Mouse (Mus musculus) erythroblast, embryonic 14.5 days (primary cell): Measurements from ENCODE around the gene Tmem97. TPM values are rescaled to one million over a fixed set of nuclear protein-coding genes. Genes with fewer than 3 reads are reported as not detected.

Experiments
- H3K27me3 ChIP-seq: 2 replicates; pipeline ENCODE4 v1.6.1; 2012; ENCODE audit warnings: inconsistent platforms; ENCODE audit not compliant: control insufficient read depth
- H3K36me3 ChIP-seq: 2 replicates; pipeline ENCODE4 v1.6.1; 2012; ENCODE audit warnings: mild to moderate bottlenecking, inconsistent platforms; ENCODE audit not compliant: control insufficient read depth
- H3K4me1 ChIP-seq: 2 replicates; pipeline ENCODE4 v1.6.1; 2012; ENCODE audit warnings: inconsistent platforms; ENCODE audit not compliant: control insufficient read depth
- H3K4me3 ChIP-seq: replicated peaks from 2 replicates; pipeline ENCODE3; 2012; ENCODE audit warnings: moderate library complexity, mild to moderate bottlenecking, inconsistent platforms
- H3K9me3 ChIP-seq: 2 replicates; pipeline ENCODE4 v1.6.1; 2012; ENCODE audit warnings: low read length, inconsistent platforms, mixed read lengths; ENCODE audit not compliant: control insufficient read depth
- GATA1 ChIP-seq: IDR thresholded peaks from 2 replicates; pipeline ENCODE4 v1.6.1; 2012; ENCODE audit warnings: low read length, inconsistent platforms, mixed read lengths
- TAL1 ChIP-seq: IDR thresholded peaks from 3 replicates; pipeline ENCODE4 v1.6.1; 2012; ENCODE audit warnings: low read length, inconsistent platforms, mixed read lengths
- polyA plus RNA-seq: library from polyadenylated mRNA; stranded (reverse); fragments of >175 nt; gene quantifications from 2 replicates; pipeline ENCODE4 v1.2.3, GENCODE M21; 2012

Gene Tmem97
- polyA plus RNA-seq, 1 experiment: 0.64 TPM

GRCm38 (mm10) chr11:78495904-78496303, 54.7 kb downstream of the Tmem97 start:
- peaks cover 14% of the 10 kb centered on the region for H3K4me1 ChIP-seq
- TF ChIP-seq TAL1 (no peak), GATA1 (no peak)
- peaks cover 4% of the 10 kb centered on the region; the same call in 1 of the 2 replicates for H3K9me3 ChIP-seq
- H3K36me3 ChIP-seq: no peaks in the 10 kb centered on the region; the same call in 1 of the 2 replicates
- H3K27me3 ChIP-seq: peaks cover 84% of the 10 kb centered on the region
- H3K4me3 ChIP-seq: no peak overlapping the region

Other genes with a start within 250 kb of the Tmem97 start
- gene Spag5, start 249.2 kb downstream of the Tmem97 start, polyA plus RNA-seq: 19.3 and 21.5 TPM in 2 replicates
- gene Aldoc, start 227.8 kb downstream of the Tmem97 start, polyA plus RNA-seq: 0.12 and 0.22 TPM in 2 replicates
- 3.2 and 3.8 TPM in 2 replicates for gene Pigs, start 222.4 kb downstream of the Tmem97 start, polyA plus RNA-seq
- gene Unc119, start 207.3 kb downstream of the Tmem97 start, polyA plus RNA-seq: 1.7 and 1.9 TPM in 2 replicates
- not detected in 2 replicates for gene Foxn1, start 164.2 kb downstream of the Tmem97 start, polyA plus RNA-seq
- not detected in 2 replicates for gene Slc13a2, start 128.6 kb downstream of the Tmem97 start, polyA plus RNA-seq
- 0.08 TPM in 1 of 2 replicates, not detected in the other for gene Slc46a1, start 85.1 kb downstream of the Tmem97 start, polyA plus RNA-seq
- gene Sarm1, start 53.0 kb downstream of the Tmem97 start, polyA plus RNA-seq: not detected in 2 replicates
- 0.28 and 0.44 TPM in 2 replicates for gene Vtn, start 51.7 kb downstream of the Tmem97 start, polyA plus RNA-seq
- not detected in 2 replicates for gene Sebox, start 47.3 kb downstream of the Tmem97 start, polyA plus RNA-seq
- 0.55 TPM in 2 replicates for gene Tmem199, start 38.6 kb downstream of the Tmem97 start, polyA plus RNA-seq
- gene Poldip2, start 38.6 kb downstream of the Tmem97 start, polyA plus RNA-seq: 1.2 and 1.4 TPM in 2 replicates
- 0.07 and 0.21 TPM in 2 replicates for gene Tnfaip1, start 14.4 kb downstream of the Tmem97 start, polyA plus RNA-seq
- gene Ift20, start 14.4 kb downstream of the Tmem97 start, polyA plus RNA-seq: 8.0 and 9.4 TPM in 2 replicates
- gene Nlk, start 146.6 kb upstream of the Tmem97 start, polyA plus RNA-seq: 0.15 and 0.17 TPM in 2 replicates
- gene Ccnq, start 201.0 kb upstream of the Tmem97 start, polyA plus RNA-seq: 0.73 and 1.4 TPM in 2 replicates